Mouse (Mus musculus) gastrocnemius, postnatal 10 days (tissue): Measurements from ENCODE around the gene Klhl26. TPM values are rescaled to one million over a fixed set of nuclear protein-coding genes. Genes with fewer than 3 reads are reported as not detected.

Experiments used
- DNase-seq: peaks from one replicate; pipeline ENCODE4 v3.0.0; 2021; ENCODE audit warnings: mixed read lengths
- total RNA-seq, 2 experiments: library from RNA; stranded (reverse); gene quantifications; 2 replicates each; pipeline ENCODE4 v1.2.3; 2021

Klhl26 gene
- total RNA-seq, 2 experiments from 2014 or later, result 6.3 to 7.4 TPM

DNA sequence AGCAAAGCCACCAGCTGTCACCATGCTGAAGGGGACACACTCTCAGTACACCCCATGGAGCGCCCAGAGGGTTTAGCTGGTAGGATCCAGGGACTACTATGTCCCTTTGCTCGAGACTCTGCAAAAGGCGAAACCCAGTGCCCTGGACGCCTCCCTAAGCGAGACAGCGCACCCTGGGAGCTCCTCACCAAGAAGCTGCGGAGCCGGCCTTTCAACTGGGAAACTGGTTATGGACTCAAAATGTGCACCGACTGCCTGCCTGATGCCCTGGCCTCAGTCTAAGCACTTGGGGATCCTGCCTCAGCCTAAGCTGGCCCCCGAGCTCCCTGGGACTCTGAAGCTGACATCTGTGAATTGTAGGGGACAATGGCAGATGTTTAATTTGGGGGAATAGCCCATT lies 67.7 kb downstream of the Klhl26 start:
- no peak for DNase-seq

GRCm38 (mm10) chr8:70408301-70408700 lies 68.5 kb downstream of the Klhl26 start:
- DNase-seq, result peak; percentile 27

- DNase-seq, result no peak
Measured at GRCm38 (mm10) chr8:70406427-70407069, 70.2 kb downstream of the Klhl26 start.

DNA sequence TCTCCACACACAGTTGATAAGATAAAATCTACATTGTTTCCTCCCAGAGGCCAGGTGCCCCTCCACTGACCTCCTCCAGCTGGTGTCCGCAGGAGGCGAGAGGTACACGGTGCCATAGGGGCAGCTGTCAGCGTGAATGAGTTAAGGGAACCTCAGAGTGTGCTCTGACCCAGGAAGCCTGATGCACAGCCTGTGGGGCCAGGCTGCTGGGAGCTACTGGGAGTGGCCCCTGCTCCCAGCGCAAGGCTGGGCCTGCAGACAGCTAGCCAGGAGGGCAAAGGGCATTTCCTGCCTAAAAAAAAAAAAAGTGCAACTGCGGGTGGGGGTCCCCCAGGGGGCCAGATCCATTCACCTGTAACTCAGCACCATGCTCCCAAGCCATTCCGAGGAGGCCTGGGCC lies 71.6 kb downstream of the Klhl26 start:
- no peak for DNase-seq

DNA sequence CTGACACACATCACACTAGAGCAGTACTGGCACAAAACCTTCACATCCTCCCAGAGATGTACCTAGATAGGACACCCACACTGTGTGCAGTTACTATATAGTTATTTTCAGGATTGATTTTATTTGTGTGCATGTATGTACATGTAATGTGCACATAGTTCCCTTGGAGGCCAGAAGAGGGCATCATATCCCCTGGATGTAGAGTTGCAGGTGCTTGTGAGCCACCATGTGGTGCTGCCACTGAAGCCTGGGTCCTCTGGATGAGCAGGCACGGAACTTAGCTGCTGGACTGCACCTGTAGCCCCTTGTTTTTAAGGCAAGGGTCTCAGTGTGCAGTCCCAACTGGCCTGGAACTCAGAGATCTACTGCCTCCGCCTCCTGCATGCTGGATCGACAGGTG lies 72.6 kb downstream of the Klhl26 start:
- no peak for DNase-seq

Other genes starting within 250 kb of the Klhl26 start
- 10 to 100 TPM; 43.8 to 49.7 TPM for gene Sugp2, start 242.7 kb downstream of the Klhl26 start, total RNA-seq
- gene Armc6, start 242.5 kb downstream of the Klhl26 start, total RNA-seq, result 10 to 100 TPM; 11.9 to 12.9 TPM
- gene Homer3, start 194.1 kb downstream of the Klhl26 start, total RNA-seq, result 10 to 100 TPM; 12.3 to 19.8 TPM
- gene Ddx49, start 174.5 kb downstream of the Klhl26 start, total RNA-seq, result 10 to 100 TPM; 28.6 to 29.5 TPM
- 100 to 1,000 TPM; 140 to 158 TPM for gene Cope, start 174.4 kb downstream of the Klhl26 start, total RNA-seq
- 10 to 100 TPM; 20.0 to 23.6 TPM for gene Cers1, start 161.2 kb downstream of the Klhl26 start, total RNA-seq
- gene Gdf1, start 147.2 kb downstream of the Klhl26 start, total RNA-seq, result 1 to 10 TPM; 3.9 to 5.3 TPM
- 10 to 100 TPM; 34.2 to 37.3 TPM for gene Upf1, start 123.7 kb downstream of the Klhl26 start, total RNA-seq
- gene Comp, start 103.4 kb downstream of the Klhl26 start, total RNA-seq, result 10 to 100 TPM; 18.4 to 20.2 TPM
- gene Crtc1, start 37.4 kb downstream of the Klhl26 start, total RNA-seq, result 10 to 100 TPM in 1 of 2 experiments, 1 to 10 TPM in 1; 8.9 to 12.0 TPM
- gene Tmem59l, start 10.4 kb upstream of the Klhl26 start, total RNA-seq, result under 1 TPM; 0.18 to 0.26 TPM
- 1 to 10 TPM; 2.8 to 3.4 TPM for gene Crlf1, start 16.2 kb upstream of the Klhl26 start, total RNA-seq
- gene Rex1bd, start 29.8 kb upstream of the Klhl26 start, total RNA-seq, result 100 to 1,000 TPM; 120 to 129 TPM
- gene Uba52, start 33.8 kb upstream of the Klhl26 start, total RNA-seq, result 1,000 to 10,000 TPM; 1,232 to 1,261 TPM
- 100 to 1,000 TPM; 135 to 145 TPM for gene Fkbp8, start 50.8 kb upstream of the Klhl26 start, total RNA-seq
- 10 to 100 TPM; 57.8 to 61.0 TPM for gene Kxd1, start 51.0 kb upstream of the Klhl26 start, total RNA-seq
- 10 to 100 TPM; 12.7 to 19.8 TPM for gene Ell, start 62.5 kb upstream of the Klhl26 start, total RNA-seq
- 10 to 100 TPM; 30.0 to 31.6 TPM for gene Isyna1, start 117.4 kb upstream of the Klhl26 start, total RNA-seq
- gene Ssbp4, start 131.9 kb upstream of the Klhl26 start, total RNA-seq, result 10 to 100 TPM; 31.1 to 40.1 TPM
- gene Lrrc25, start 139.2 kb upstream of the Klhl26 start, total RNA-seq, result 1 to 10 TPM; 1.2 to 3.0 TPM
- gene Gdf15, start 155.5 kb upstream of the Klhl26 start, total RNA-seq, result not detected
- 10 to 100 TPM; 22.5 to 23.4 TPM for gene Pgpep1, start 183.4 kb upstream of the Klhl26 start, total RNA-seq
- 10 to 100 TPM; 82.3 to 83.0 TPM for gene Lsm4, start 196.3 kb upstream of the Klhl26 start, total RNA-seq
- gene Jund, start 222.0 kb upstream of the Klhl26 start, total RNA-seq, result 100 to 1,000 TPM in 1 of 2 experiments, 10 to 100 TPM in 1; 79.2 to 130 TPM
- gene Iqcn, start 226.5 kb upstream of the Klhl26 start, total RNA-seq, result not detected
- not detected for gene Gm3336, start 241.6 kb upstream of the Klhl26 start, total RNA-seq
- 1 to 10 TPM; 2.5 to 3.0 TPM for gene Pde4c, start 246.8 kb upstream of the Klhl26 start, total RNA-seq